Mouse (Mus musculus) heart, embryonic 10.5 days (tissue): ENCODE data around the gene Mbd3. TPM values are rescaled to one million over a fixed set of nuclear protein-coding genes. Genes with fewer than 3 reads are reported as not detected.
A peak's percentile ranks its signal among the peaks of the same experiment; 100 is the strongest.

Experiments
- DNase-seq: peaks from one replicate; pipeline ENCODE4 v3.0.0-alpha.2; 2017; ENCODE audit warnings: low spot score
- H3K27ac ChIP-seq: fragments of 300-500 bp; sonication (generic); 2 replicates; pipeline ENCODE4 v1.5.1; 2016; ENCODE audit warnings: mild to moderate bottlenecking
- H3K27me3 ChIP-seq: fragments of 300-500 bp; sonication (generic); 2 replicates; pipeline ENCODE4 v1.6.1; 2016; ENCODE audit warnings: mild to moderate bottlenecking; ENCODE audit not compliant: poor library complexity, insufficient read depth, severe bottlenecking
- H3K36me3 ChIP-seq: fragments of 300-500 bp; sonication (generic); 2 replicates; pipeline ENCODE4 v1.6.1; 2016; ENCODE audit warnings: mild to moderate bottlenecking, moderate library complexity
- H3K4me1 ChIP-seq: fragments of 300-500 bp; sonication (generic); 2 replicates; pipeline ENCODE4 v1.6.1; 2016; ENCODE audit warnings: mild to moderate bottlenecking
- H3K4me3 ChIP-seq: fragments of 300-500 bp; sonication (generic); 2 replicates; pipeline ENCODE4 v1.5.1; 2016; ENCODE audit warnings: mild to moderate bottlenecking, moderate library complexity
- H3K9me3 ChIP-seq: fragments of 300-500 bp; sonication (generic); 2 replicates; pipeline ENCODE4 v1.6.1; 2016; ENCODE audit warnings: mild to moderate bottlenecking, moderate library complexity
- WGBS: fragments of 180-500 bp; shearing (Covaris S2); methylation state at CpG from one replicate; pipeline ENCODE4 v1.1.7; 2016; 5-methylcytosine and 5-hydroxymethylcytosine counted together
- polyA plus RNA-seq: library from polyadenylated mRNA; unstranded; fragments of >200 nt; fragmentation: Nextera tagmentation; extraction: Ambion mirVana; gene quantifications from 2 replicates; pipeline ENCODE4 v1.2.1, GENCODE M21; 2016

The Mbd3 gene
- polyA plus RNA-seq, 1 experiment from 2014 or later = 315 TPM

- H3K27ac ChIP-seq = peak overlapping the region; percentile 94
- no peak for DNase-seq
- peaks cover 51% of the 10 kb centered on the region for H3K36me3 ChIP-seq
- H3K9me3 ChIP-seq = no peaks in the 10 kb centered on the region
- 2% methylated on average over 34 of the region's 34 CpGs for WGBS
- H3K4me1 ChIP-seq = peaks cover 50% of the 10 kb centered on the region
- no peaks in the 10 kb centered on the region for H3K27me3 ChIP-seq
- H3K4me3 ChIP-seq = peak overlapping the region; percentile 87
Observed at GRCm38 (mm10) chr10:80385811-80386734, 13.3 kb downstream of the Mbd3 start.

DNA sequence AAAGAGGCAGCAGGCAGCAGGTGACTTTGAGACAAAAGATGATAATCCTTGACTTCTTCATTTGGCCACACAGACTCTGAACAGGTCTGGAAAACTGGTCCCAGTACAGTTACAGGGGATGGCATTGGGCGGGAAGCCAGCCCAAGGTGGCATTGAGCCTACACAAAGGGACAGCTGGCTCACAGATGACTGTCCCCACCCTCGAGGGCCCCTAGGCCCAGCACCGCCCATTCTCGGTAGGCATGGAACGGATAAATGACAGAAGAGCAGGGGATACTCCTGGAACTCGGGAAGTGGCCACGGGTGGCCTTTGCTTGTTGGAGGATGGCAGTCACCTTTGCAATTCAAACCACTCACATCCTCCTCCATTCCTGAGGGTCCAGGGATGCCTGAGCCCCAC, 14.0 kb downstream of the Mbd3 start:
- Histone ChIP-seq H3K4me3 (peak overlapping the region; percentile 87), H3K36me3 (peaks cover 50% of the 10 kb centered on the region), H3K27ac (peak overlapping the region; percentile 94), H3K4me1 (peaks cover 50% of the 10 kb centered on the region), H3K27me3 (no peaks in the 10 kb centered on the region), H3K9me3 (no peaks in the 10 kb centered on the region)
- DNase-seq = no peak
- 40% methylated on average over 7 of the region's 7 CpGs for WGBS

DNA sequence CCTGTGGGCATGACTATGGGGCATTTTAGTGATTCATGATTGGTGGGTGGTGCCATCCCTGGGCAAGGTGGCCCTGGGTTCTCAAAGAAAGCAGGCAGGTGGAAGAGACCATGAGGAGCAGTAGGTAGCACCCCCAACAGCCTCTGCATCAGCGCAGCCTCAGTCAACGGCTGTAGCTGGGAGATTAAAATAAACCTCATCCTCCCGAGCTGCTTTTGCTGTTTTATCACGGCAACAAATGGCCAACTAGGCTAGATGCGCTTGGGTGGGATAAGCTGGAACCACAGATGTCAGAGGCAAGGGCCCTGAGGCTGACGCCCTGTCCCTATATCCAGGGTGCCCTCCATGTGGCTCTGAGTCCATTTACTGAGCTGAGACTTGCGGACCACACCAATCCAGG, 14.6 kb downstream of the Mbd3 start:
- H3K36me3 ChIP-seq = peaks cover 49% of the 10 kb centered on the region
- H3K27ac ChIP-seq = peak overlapping the region; percentile 94; the same call in 1 of the 2 replicates
- H3K4me1 ChIP-seq = peaks cover 50% of the 10 kb centered on the region
- WGBS = 64% methylated on average over 7 of the region's 7 CpGs
- H3K27me3 ChIP-seq = no peaks in the 10 kb centered on the region
- no peaks in the 10 kb centered on the region for H3K9me3 ChIP-seq
- peak overlapping the region; percentile 87 for H3K4me3 ChIP-seq
- no peak for DNase-seq

DNA sequence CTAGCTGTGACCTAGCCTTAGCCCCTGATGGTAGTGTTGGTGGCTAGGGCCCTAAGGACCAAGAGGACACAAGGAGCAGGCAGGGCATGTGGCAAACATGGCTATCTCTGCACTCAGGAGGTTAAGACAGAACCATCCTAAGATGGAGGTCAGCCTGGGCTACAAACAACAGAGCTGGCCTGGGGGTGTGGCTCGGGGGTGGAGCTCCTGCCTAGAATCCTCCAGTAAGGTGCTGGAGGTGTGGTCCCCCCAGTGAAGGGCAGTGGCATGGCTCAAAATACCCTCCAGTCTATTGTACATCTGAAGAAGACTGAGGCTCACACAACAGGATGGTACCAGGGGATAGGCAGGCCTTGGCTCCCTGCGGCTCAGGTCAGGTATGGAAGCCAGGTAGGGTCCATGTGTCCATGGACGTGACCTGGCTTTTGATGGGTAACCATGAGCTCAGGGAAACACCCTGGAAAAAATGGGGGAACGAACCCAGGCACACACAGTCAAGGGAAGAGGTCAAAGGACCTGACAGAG, 15.2 kb downstream of the Mbd3 start:
- WGBS = 81% methylated on average over 4 of the region's 4 CpGs
- no peak for DNase-seq
- no peak overlapping the region for H3K27ac ChIP-seq
- H3K36me3 ChIP-seq = peaks cover 53% of the 10 kb centered on the region
- peaks cover 50% of the 10 kb centered on the region for H3K4me1 ChIP-seq
- H3K4me3 ChIP-seq = peak overlapping the region; percentile 23; the same call in 1 of the 2 replicates
- no peaks in the 10 kb centered on the region for H3K9me3 ChIP-seq
- H3K27me3 ChIP-seq = no peaks in the 10 kb centered on the region

GRCm38 (mm10) chr10:80383431-80383830, 15.9 kb downstream of the Mbd3 start:
- H3K9me3 ChIP-seq = no peaks in the 10 kb centered on the region
- no peak overlapping the region for H3K4me3 ChIP-seq
- H3K36me3 ChIP-seq = peaks cover 53% of the 10 kb centered on the region
- no peak overlapping the region for H3K27ac ChIP-seq
- no peaks in the 10 kb centered on the region for H3K27me3 ChIP-seq
- no peak for DNase-seq
- WGBS = 73% methylated on average over 4 of the region's 4 CpGs
- H3K4me1 ChIP-seq = peaks cover 48% of the 10 kb centered on the region

DNA sequence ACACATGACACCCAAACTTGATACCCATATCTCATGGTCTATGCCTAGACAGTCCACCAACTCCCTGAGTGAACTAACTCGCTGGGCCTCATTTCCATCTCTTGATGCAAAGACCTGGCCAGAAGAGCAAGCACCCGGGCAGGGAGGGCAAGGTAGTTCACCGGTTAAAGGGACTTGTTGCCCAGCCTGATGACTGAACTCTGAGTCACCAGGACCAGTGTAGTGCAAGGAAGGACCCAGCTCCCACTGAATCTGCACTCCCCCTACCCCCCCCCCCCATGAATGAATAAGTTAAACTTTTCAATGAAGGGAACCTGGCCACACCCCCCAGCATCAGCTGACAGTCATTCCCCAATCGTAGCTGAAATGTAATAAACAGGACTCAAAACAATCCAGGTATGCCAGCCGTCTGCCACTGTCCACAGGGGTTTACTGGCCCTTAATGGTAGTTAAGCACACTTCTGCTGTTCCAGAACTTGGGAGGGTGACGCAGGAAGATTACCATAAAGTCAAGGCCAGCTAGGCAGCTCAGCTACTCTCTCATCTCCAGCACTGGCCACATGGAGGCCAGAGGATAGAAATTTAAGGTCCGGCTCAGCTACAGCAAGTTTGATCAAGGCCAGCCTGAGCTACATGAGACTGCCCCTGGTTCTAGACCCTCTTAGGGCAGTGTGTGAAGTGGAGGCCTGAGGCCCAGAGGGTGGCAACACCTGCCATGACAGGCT, 16.5 kb downstream of the Mbd3 start:
- H3K27me3 ChIP-seq = no peaks in the 10 kb centered on the region
- no peaks in the 10 kb centered on the region for H3K9me3 ChIP-seq
- 89% methylated on average over 7 of the region's 7 CpGs for WGBS
- H3K36me3 ChIP-seq = peaks cover 53% of the 10 kb centered on the region
- no peak overlapping the region for H3K4me3 ChIP-seq
- no peak for DNase-seq
- peaks cover 42% of the 10 kb centered on the region for H3K4me1 ChIP-seq
- no peak overlapping the region for H3K27ac ChIP-seq

- no peak overlapping the region for H3K27ac ChIP-seq
- no peaks in the 10 kb centered on the region for H3K9me3 ChIP-seq
- 43% methylated on average over 10 of the region's 10 CpGs for WGBS
- peaks cover 4% of the 10 kb centered on the region; the same call in 1 of the 2 replicates for H3K4me1 ChIP-seq
- H3K27me3 ChIP-seq = peaks cover 8% of the 10 kb centered on the region
- DNase-seq = no peak
- H3K36me3 ChIP-seq = peaks cover 32% of the 10 kb centered on the region
- no peak overlapping the region for H3K4me3 ChIP-seq
Observed at GRCm38 (mm10) chr10:80377716-80378115, 21.6 kb downstream of the Mbd3 start.

- Histone ChIP-seq H3K27me3 (peaks cover 16% of the 10 kb centered on the region), H3K36me3 (peaks cover 17% of the 10 kb centered on the region), H3K9me3 (no peaks in the 10 kb centered on the region), H3K4me3 (no peak overlapping the region), H3K27ac (no peak overlapping the region), H3K4me1 (peaks cover 14% of the 10 kb centered on the region)
- peak; percentile 91 for DNase-seq
- 2% methylated on average over 7 of the region's 7 CpGs for WGBS
Observed at GRCm38 (mm10) chr10:80376160-80376559, 23.2 kb downstream of the Mbd3 start.

DNA sequence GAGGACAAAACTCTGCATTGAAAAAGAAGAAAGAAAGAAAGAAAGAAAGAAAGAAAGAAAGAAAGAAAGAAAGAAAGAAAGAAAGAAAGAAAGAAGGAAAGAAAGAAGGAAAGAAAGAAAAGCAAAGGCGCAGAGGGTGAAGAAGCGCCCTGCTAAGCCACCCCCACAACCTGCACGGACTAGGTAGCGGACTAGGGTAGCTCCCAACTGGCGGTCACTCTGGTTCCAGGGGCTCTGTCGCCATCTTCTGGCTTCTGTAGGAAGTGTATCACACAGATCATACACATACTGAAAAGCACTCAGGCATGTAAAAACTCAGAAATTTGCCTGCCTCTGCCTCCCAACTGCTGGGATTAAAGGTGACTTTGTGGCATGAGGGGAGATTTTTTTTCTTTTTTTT, 25.3 kb downstream of the Mbd3 start:
- Histone ChIP-seq H3K27ac (no peak overlapping the region), H3K4me3 (no peak overlapping the region), H3K36me3 (no peaks in the 10 kb centered on the region), H3K4me1 (peaks cover 14% of the 10 kb centered on the region), H3K9me3 (no peaks in the 10 kb centered on the region), H3K27me3 (peaks cover 16% of the 10 kb centered on the region)
- WGBS = 16% methylated on average over 6 of the region's 6 CpGs
- DNase-seq = no peak

- no peak for DNase-seq
- WGBS = 77% methylated on average over 6 of the region's 6 CpGs
- Histone ChIP-seq H3K4me3 (no peak overlapping the region), H3K27me3 (peaks cover 27% of the 10 kb centered on the region), H3K36me3 (no peaks in the 10 kb centered on the region), H3K4me1 (peaks cover 10% of the 10 kb centered on the region), H3K9me3 (0 out of 2 replicates have a peak, but pooled peaks cover 4% of the 10 kb centered on the region), H3K27ac (no peak overlapping the region)
Observed at GRCm38 (mm10) chr10:80372706-80373105, 26.6 kb downstream of the Mbd3 start.

- Histone ChIP-seq H3K27ac (no peak overlapping the region), H3K9me3 (0 out of 2 replicates have a peak, but pooled peaks cover 4% of the 10 kb centered on the region), H3K27me3 (peaks cover 33% of the 10 kb centered on the region), H3K4me3 (peak overlapping the region; percentile 44), H3K4me1 (peaks cover 10% of the 10 kb centered on the region), H3K36me3 (no peaks in the 10 kb centered on the region)
- DNase-seq = no peak
- 56% methylated on average over 9 of the region's 9 CpGs for WGBS
Observed at GRCm38 (mm10) chr10:80371983-80372382, 27.4 kb downstream of the Mbd3 start.

DNA sequence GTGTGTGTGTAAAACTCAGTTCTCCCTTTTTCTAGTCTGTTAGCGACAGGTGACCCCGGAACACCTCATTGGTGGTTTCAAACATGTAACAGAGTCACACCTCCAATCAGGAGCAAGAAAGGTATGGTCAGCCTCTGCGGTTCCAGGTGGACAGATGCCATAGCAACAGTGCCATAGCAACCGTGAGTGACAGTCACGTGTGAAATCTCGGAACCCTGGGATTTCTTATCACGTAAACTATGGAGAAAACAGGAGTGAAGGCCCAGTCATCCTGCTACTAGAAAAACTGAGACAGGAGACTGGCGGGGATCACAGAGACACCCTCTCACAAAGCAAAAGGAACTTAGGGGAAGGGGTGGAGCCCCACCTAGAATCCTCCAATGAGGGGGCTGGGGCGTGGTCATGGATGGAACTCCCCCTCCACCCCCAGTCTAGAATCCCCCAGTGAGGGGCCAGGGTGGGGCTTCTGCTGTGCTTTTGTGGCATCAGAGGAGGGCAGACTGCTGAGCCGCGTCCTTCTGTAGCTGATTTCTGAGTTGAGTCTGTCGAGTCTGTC, 27.9 kb downstream of the Mbd3 start:
- H3K27me3 ChIP-seq = peaks cover 38% of the 10 kb centered on the region
- H3K9me3 ChIP-seq = 0 out of 2 replicates have a peak, but pooled peaks cover 4% of the 10 kb centered on the region
- 5% methylated on average over 12 of the region's 12 CpGs for WGBS
- DNase-seq = no peak
- H3K36me3 ChIP-seq = no peaks in the 10 kb centered on the region
- H3K4me1 ChIP-seq = peaks cover 10% of the 10 kb centered on the region
- H3K27ac ChIP-seq = no peak overlapping the region
- H3K4me3 ChIP-seq = peak overlapping the region; percentile 44
